Mouse (Mus musculus) liver, embryonic 11.5 days (tissue): Measurements from ENCODE around the gene Pcdh11x. TPM values are rescaled to one million over a fixed set of nuclear protein-coding genes. Genes with fewer than 3 reads are reported as not detected.

Experiments
- ATAC-seq: fragments of 200-750 bp; cut with Nextera tagmentation; replicated peaks from 2 replicates; pipeline ENCODE4 v1.8.0; 2017; ENCODE audit warnings: moderate number of reproducible peaks, mild to moderate bottlenecking, moderate TSS enrichment, moderate library complexity; ENCODE audit not compliant: low FRiP score
- DNase-seq: peaks from one replicate; pipeline ENCODE4 v3.0.0-alpha.2; 2017; ENCODE audit warnings: low spot score
- H3K27ac ChIP-seq: fragments of 300-500 bp; sonication (generic); 2 replicates; pipeline ENCODE4 v1.5.1; 2014; ENCODE audit warnings: mild to moderate bottlenecking, low read depth, low read length, control low read depth
- H3K27me3 ChIP-seq: fragments of 300-500 bp; sonication (generic); replicated peaks from 2 replicates; pipeline ENCODE4 v1.6.1; 2014; ENCODE audit warnings: low read length, mixed read lengths; ENCODE audit not compliant: control insufficient read depth, insufficient read depth
- H3K36me3 ChIP-seq: fragments of 300-500 bp; sonication (generic); 2 replicates; pipeline ENCODE4 v1.6.1; 2014; ENCODE audit warnings: mild to moderate bottlenecking, low read length, moderate library complexity, mixed read lengths; ENCODE audit not compliant: control insufficient read depth, insufficient read depth
- H3K4me1 ChIP-seq: fragments of 300-500 bp; sonication (generic); replicated peaks from 2 replicates; pipeline ENCODE4 v1.6.1; 2014; ENCODE audit warnings: low read length, mixed read lengths; ENCODE audit not compliant: control insufficient read depth, insufficient read depth
- H3K4me2 ChIP-seq: fragments of 300-500 bp; sonication (generic); 2 replicates; pipeline ENCODE4 v1.6.1; 2014; ENCODE audit warnings: mild to moderate bottlenecking, control low read depth, moderate library complexity
- H3K4me3 ChIP-seq: fragments of 300-500 bp; sonication (generic); 2 replicates; pipeline ENCODE4 v1.5.1; 2014; ENCODE audit warnings: low read depth, low read length, control low read depth
- H3K9ac ChIP-seq: fragments of 300-500 bp; sonication (generic); 2 replicates; pipeline ENCODE4 v1.6.1; 2014; ENCODE audit warnings: low read depth, low read length, control low read depth
- H3K9me3 ChIP-seq: fragments of 300-500 bp; sonication (generic); 2 replicates; pipeline ENCODE4 v1.6.1; 2016; ENCODE audit warnings: low read length, inconsistent platforms, mixed read lengths; ENCODE audit not compliant: control insufficient read depth
- WGBS: fragments of 180-500 bp; shearing (Covaris S2); extraction: QIAGEN DNeasy Blood & Tissue Kit; methylation state at CpG from one replicate; pipeline ENCODE4 v1.1.7; 2014; 5-methylcytosine and 5-hydroxymethylcytosine counted together
- polyA plus RNA-seq: library from polyadenylated mRNA; unstranded; fragments of >200 nt; fragmentation: Nextera tagmentation; extraction: Ambion mirVana; gene quantifications from 2 replicates; pipeline ENCODE4 v1.2.1, GENCODE M21; 2014

The Pcdh11x gene
- polyA plus RNA-seq, 1 experiment from 2014 or later: 1.6 TPM

- Histone ChIP-seq H3K4me2 (no peak overlapping the region), H3K36me3 (no peaks in the 10 kb centered on the region), H3K4me1 (no peaks in the 10 kb centered on the region), H3K4me3 (no peak overlapping the region), H3K9ac (no peak overlapping the region), H3K27me3 (no peaks in the 10 kb centered on the region), H3K9me3 (no peaks in the 10 kb centered on the region), H3K27ac (no peak overlapping the region)
- DNase-seq: no peak
- no peak for ATAC-seq
- WGBS: 82% methylated on average over 3 of the region's 3 CpGs
Measured at GRCm38 (mm10) chrX:120944556-120944955, 654.5 kb downstream of the Pcdh11x start.

Other genes starting within 250 kb of the Pcdh11x start
- not detected in 2 replicates for gene H2afb3, start 22.8 kb downstream of the Pcdh11x start, polyA plus RNA-seq